Mouse (Mus musculus) ES-E14 (cell line): ENCODE measurements around the gene Ptprt.

ENCODE experiments used
- CHD2 ChIP-seq: IDR thresholded peaks from 2 replicates; pipeline ENCODE4 v1.6.1; 2014; ENCODE audit warnings: mild to moderate bottlenecking, low read depth, low read length, inconsistent platforms
- HCFC1 ChIP-seq: IDR thresholded peaks from 2 replicates; pipeline ENCODE4 v1.6.1; 2012; ENCODE audit warnings: low read length, inconsistent platforms, borderline replicate concordance; ENCODE audit not compliant: insufficient read depth
- MAFK ChIP-seq: IDR thresholded peaks from 2 replicates; pipeline ENCODE4 v1.6.1; 2014; ENCODE audit warnings: mild to moderate bottlenecking, low read depth, low read length, inconsistent platforms; ENCODE audit not compliant: insufficient read depth
- ZC3H11A ChIP-seq: IDR thresholded peaks from 2 replicates; pipeline ENCODE4 v1.6.1; 2012; ENCODE audit warnings: low read depth, mild to moderate bottlenecking, inconsistent platforms, low read length, borderline replicate concordance
- ZNF384 ChIP-seq: IDR thresholded peaks from 2 replicates; pipeline ENCODE4 v1.6.1; 2012; ENCODE audit warnings: low read depth, low read length, inconsistent platforms

DNA sequence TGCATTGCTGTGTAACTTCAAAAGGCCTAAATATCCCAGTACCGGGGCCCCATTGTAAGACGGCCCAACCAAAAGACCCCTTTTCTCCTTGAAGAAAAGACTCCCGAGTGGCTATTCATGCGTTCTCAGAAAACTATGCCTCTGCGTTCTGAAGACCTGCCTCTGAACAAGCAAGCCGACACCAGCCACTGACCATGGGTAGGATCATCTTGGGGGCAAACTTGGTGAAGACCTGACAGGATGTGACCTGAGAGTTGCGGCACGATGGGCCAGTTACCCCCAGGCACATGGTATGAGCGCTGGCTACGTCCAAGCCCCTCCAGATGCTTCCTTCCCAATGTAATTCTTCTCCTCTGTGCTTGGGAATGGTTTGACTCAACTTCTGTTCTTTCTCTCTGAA, 153.3 kb downstream of the Ptprt start:
- TF ChIP-seq HCFC1 (no peak), MAFK (no peak), CHD2 (no peak), ZNF384 (no peak), ZC3H11A (no peak)
